Mouse (Mus musculus): ENCODE measurements around the gene Foxd4. TPM values are rescaled to one million over a fixed set of nuclear protein-coding genes. Genes with fewer than 3 reads are reported as not detected.

Foxd4 gene
- total RNA-seq, 1 experiment from 2014 or later, result 0.18 TPM

DNA sequence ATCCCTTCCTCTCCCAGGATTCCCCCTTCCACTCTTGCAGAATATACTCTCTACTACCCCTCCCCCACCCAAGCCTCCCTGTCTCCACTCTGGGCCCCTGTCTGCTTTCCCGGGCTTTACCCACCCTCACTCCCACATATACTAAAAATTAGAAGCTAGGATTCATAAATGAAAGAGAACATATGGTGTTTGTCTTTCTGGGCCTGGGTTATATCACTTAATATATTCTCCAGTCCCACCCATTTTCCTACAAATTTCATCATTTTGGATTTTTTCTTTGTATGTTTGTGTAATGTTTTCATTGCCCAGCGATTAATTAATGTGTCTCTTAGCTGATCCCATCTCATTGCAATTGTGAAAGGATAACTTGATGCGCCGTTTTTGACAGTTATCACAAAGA lies 19.8 kb downstream of the Foxd4 start:
- no peak for ATAC-seq (replicated peaks; ENCODE audit: low read depth, poor library complexity, severe bottlenecking)

DNA sequence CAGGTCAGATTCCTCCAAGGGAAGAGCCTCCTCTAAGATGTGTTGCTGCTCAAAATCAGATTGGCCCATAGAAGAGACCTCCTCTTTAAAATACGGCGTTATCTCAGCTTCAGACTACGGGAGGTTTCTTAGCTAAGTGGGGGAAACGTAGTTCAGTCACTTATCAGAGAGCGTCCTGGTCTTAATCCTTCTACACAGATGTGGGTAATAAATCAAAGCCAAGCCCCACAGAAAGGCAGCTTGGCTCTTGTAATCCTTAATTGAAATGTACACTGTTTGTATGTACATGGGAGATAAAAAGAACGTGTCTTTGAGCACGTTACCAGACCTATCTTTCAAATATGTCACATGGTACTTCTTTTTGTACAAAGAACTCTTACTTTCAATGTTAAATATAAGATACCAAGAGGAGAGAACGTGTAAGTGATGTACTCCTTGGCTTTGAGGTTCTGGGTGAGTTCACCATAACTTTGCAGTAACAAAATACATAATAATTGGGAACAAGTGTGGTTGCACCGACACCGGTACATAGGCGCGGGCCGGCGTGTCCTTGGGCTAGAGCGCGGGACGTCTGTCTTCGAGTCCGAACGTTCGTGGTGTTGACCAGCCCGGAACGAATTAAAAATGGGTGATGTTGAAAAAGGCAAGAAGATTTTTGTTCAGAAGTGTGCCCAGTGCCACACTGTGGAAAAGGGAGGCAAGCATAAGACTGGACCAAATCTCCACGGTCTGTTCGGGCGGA lies 25.7 kb downstream of the Foxd4 start, which contains the start of gene Gm10053:
TSS of gene Gm10053 (plus strand) at position 558 of the 742 bp plus-strand sequence.
- ATAC-seq (replicated peaks; ENCODE audit: low read depth, poor library complexity, severe bottlenecking), result peak; percentile 87

DNA sequence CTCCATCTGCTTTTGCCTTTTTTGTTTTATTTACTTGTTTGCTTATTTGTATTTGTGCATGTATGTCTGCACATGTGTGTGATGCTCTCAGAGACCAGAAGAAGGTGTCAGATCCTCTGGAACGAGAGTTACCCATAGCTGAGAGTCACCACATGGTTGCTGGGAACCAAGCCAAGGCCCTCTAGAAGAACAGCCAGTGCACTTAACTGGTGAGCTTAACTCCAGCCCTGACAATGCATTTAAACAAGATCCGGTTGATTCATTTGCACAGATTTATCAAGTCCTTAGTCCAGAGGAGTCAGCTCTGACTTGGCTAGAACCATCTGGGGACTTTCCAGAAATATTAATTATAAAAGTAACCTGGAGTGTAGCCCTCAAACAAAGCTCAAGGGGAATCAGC lies 27.1 kb downstream of the Foxd4 start:
- ATAC-seq (replicated peaks; ENCODE audit: low read depth, poor library complexity, severe bottlenecking), result no peak

DNA sequence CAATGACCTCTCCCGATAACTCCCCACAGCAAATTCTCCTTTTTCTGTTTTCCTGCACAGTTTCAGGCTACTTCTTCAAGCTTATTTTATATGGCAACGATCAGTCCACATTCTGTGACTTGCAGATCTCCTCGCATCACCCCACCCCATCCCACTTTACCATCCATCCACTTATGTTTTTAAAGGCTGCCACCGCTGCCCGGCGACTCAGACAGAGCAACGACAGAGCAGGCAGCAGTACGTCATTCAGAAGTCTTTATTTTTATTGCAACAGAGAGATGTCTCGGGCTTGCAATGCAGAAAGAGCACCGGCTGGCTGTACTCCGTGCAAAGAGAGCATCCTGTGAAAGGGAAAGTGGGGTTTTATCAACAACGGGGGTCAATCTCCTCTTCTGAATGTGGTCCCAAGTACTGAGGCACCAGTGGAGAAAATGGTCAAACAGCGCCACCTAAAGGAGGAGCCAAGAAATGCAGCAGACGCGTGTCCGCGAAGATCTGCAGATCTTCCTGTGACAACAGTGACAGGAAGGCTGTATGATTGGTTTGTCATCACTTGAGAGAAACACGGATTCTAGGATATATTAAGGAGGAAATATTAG lies 29.9 kb downstream of the Foxd4 start:
- ATAC-seq (replicated peaks; ENCODE audit: low read depth, poor library complexity, severe bottlenecking), result peak; percentile 69

DNA sequence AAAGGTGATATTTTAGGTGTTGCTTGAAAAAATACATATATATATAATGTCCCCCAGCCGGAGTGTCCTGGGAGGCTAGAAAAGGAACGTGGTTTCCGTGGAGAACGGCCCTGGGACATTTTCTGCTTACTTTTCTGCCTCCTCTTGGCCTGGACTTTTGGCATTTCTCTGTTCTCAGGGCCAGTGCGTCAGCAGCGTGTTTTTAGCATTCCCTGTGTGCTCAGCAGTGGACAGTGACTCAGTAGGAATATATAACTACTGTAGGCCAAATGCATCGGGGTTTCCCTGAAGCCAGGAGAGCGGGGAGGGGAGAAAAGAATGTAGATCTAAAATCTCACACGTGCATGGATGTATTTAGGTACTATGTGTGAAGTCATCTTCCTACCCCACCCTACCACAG lies 35.6 kb downstream of the Foxd4 start:
- ATAC-seq (replicated peaks; ENCODE audit: low read depth, poor library complexity, severe bottlenecking), result no peak

DNA sequence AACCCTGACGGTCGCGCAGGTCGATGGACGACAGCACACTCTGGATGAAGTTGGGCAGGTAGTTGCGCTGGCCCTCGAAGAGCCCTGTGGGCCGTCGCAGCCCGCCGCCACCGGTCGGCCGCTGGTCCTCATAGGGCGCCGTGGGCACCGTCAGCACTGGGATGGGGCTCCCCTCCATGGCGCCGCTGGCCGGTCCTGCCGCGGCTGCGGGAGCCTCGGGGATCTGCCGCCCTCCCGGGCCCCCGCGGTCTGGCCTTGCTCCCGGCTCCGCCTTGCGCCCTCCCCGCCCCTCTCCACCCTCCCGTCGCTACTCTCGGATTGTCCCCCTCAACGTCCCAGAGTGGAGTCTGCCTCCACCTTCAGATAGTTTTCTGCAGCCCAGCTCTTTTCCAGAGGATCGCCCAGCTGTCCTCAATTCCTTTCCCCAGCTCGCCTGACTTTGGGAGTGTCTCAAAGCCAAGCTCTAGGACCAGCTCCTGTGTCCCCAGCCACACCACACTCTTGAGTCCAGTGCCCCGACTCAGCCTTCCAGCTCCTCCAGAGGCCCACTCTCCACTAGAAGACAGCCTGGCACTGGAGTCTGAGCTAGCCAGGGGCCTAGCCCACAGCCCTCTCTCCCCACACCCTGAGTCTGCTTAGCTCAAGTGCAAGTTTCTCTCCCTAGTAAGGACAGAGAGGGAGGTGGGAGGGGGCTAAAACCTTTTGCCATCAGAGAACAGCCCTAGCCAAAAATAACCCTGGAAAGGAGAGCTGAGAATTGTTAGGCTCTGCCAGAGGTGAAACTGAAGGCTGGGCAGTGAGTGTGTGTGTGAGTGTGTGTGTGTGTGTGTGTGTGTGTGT lies 39.2 kb downstream of the Foxd4 start, which contains the start of gene Pgm5:
TSS of gene Pgm5 (minus strand) at position 244 of the 840 bp plus-strand sequence.
- ATAC-seq (replicated peaks; ENCODE audit: low read depth, poor library complexity, severe bottlenecking), result 0 out of 2 replicates have a peak, but pooled peaks have one; percentile 25

DNA sequence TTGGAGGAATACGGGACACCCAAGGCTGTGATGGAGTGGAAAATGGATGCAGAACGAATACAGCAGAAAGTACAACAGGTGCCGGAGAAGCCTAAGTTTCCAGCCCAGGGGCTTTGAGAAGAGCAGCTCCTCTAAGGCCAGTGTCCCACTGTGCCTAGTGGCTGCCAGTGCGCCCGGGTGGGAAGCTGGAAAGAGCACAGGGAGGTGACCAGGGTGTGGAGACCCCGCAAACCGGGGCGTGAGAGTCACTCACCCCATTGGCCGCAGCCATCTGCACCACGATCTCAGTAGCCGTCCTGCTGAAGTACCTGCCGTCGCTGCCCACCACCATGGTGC lies 39.8 kb downstream of the Foxd4 start:
- no peak for ATAC-seq (replicated peaks; ENCODE audit: low read depth, poor library complexity, severe bottlenecking)

DNA sequence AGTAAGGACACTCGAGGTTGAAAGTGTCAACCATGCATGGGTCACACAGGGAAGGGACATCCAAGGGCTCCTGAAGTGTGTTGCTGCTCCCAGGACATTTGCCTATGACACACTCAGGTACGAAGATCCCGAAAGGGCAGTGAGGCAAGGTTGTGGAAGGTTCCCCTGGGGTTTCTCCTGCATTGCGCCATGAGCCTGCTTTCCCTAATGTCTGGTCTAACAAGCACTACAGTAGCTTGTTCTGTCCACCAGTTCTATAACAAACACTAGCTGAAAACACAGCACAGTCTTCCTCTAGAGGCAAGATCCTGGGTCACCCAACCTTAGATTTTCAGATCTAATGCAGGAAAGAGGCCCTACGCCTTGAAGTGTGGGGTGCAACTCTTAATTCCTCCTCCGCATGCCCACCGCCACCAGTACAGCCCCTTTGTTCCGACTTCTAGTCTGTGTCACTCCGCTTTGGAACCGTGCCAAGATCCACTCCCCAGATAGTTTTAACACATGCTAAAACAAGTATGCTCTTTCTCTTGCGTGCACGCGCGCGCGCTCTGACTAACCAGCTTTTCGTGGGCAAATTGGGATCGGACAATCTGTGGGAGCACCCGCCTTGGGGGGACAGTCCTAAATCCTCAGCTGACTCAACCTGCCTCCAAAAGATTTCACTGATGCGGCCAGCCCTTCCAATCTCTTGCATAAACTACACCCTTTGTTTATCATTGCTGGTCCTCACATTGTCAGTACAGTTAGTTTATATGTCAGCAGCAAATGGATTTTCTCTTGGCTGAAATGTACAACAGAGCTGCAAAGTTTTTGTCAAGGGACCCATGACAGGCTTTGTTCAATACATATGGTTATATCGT lies 49.3 kb downstream of the Foxd4 start:
- no peak for ATAC-seq (replicated peaks; ENCODE audit: low read depth, poor library complexity, severe bottlenecking)

Other genes starting within 250 kb of the Foxd4 start
- gene Tmem252, start 227.2 kb downstream of the Foxd4 start, total RNA-seq (2017), result not detected in 2 replicates
- not detected in 2 replicates for gene Pgm5, start 39.3 kb downstream of the Foxd4 start, total RNA-seq (2017)
- gene Gm10053, start 25.5 kb downstream of the Foxd4 start, total RNA-seq (2017), result 91.6 and 182 TPM in 2 replicates
- 28.7 and 37.4 TPM in 2 replicates for gene Cbwd1, start 60.4 kb upstream of the Foxd4 start, total RNA-seq (2017)
- 62.0 and 73.1 TPM in 2 replicates for gene Dock8, start 98.3 kb upstream of the Foxd4 start, total RNA-seq (2017)